Mouse (Mus musculus): ENCODE results near the gene Rnf25. TPM values are rescaled to one million over a fixed set of nuclear protein-coding genes. Genes with fewer than 3 reads are reported as not detected.

Gene Rnf25
- polyA plus RNA-seq, 1 experiment from 2014 or later = 9.2 TPM

DNA sequence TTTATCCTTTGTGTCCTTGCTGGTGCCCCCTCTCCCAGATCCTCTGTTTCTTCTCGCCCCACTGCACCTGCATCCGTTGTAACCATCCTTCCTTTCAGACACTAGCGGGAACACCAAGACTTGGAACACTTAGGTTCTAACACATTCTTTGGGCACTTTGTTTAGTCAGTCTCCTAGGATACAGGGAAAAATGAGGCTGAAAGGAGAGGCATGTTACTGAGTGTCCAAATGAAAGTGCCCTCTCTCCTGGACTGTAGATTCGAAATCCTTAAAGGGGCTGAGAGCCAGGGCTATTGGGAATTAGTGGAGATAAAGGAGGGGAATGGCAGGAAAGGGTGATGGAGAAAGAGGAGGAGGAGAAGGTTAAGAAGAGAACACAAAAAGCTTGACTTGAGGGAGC is 57.0 kb downstream of the Rnf25 start, which contains the start of gene Usp37:
Gene Usp37, minus strand, starts transcription at position 101 of the 400 bp plus-strand sequence.
- DNase-seq (ENCODE audit: low spot score) (no peak), ATAC-seq (ENCODE audit: low FRiP score) (no peak)
- Histone ChIP-seq H3K4me2 (replicated peaks; ENCODE audit: low read depth, low read length) (no peak within 1 kb of the TSS), H3K4me1 (replicated peaks; ENCODE audit: control insufficient read depth, insufficient read depth, low read length) (peaks cover 2% of the 10 kb centered on the region; the same call in 1 of the 2 replicates), H3K36me3 (ENCODE audit: control insufficient read depth, insufficient read depth, low read length) (no peaks in the 10 kb centered on the region), H3K4me3 (ENCODE audit: low read depth, low read length) (no peak within 1 kb of the TSS), H3K27me3 (ENCODE audit: control insufficient read depth, insufficient read depth, low read length) (no peaks in the 10 kb centered on the region), H3K27ac (ENCODE audit: low read depth, low read length) (no peak within 1 kb of the TSS), H3K9ac (ENCODE audit: low read depth, low read length) (no peak within 1 kb of the TSS), H3K9me3 (ENCODE audit: control insufficient read depth, low read length) (no peaks in the 10 kb centered on the region)
- 45% methylated on average over 4 of the region's 4 CpGs for WGBS

Other genes starting within 250 kb of the Rnf25 start
- gene Catip, start 239.3 kb downstream of the Rnf25 start, polyA plus RNA-seq (2014; fragmentation: Nextera tagmentation; extraction: Ambion mirVana) = 1.1 TPM in 2 replicates
- gene Slc11a1, start 226.2 kb downstream of the Rnf25 start, polyA plus RNA-seq (2014; fragmentation: Nextera tagmentation; extraction: Ambion mirVana) = 1.3 and 1.4 TPM in 2 replicates
- 36.3 and 42.0 TPM in 2 replicates for gene Ctdsp1, start 209.9 kb downstream of the Rnf25 start, polyA plus RNA-seq (2014; fragmentation: Nextera tagmentation; extraction: Ambion mirVana)
- 0.11 and 0.13 TPM in 2 replicates for gene Vil1, start 192.0 kb downstream of the Rnf25 start, polyA plus RNA-seq (2014; fragmentation: Nextera tagmentation; extraction: Ambion mirVana)
- gene Cnot9, start 95.3 kb downstream of the Rnf25 start, polyA plus RNA-seq (2014; fragmentation: Nextera tagmentation; extraction: Ambion mirVana) = 88.0 and 91.7 TPM in 2 replicates
- 0.49 and 1.0 TPM in 2 replicates for gene Plcd4, start 58.5 kb downstream of the Rnf25 start, polyA plus RNA-seq (2014; fragmentation: Nextera tagmentation; extraction: Ambion mirVana)
- gene Usp37, start 57.1 kb downstream of the Rnf25 start, polyA plus RNA-seq (2014; fragmentation: Nextera tagmentation; extraction: Ambion mirVana) = 42.3 and 45.8 TPM in 2 replicates
- 8.5 and 9.0 TPM in 2 replicates for gene Zfp142, start 13.2 kb downstream of the Rnf25 start, polyA plus RNA-seq (2014; fragmentation: Nextera tagmentation; extraction: Ambion mirVana)
- gene Bcs1l, start 13.1 kb downstream of the Rnf25 start, polyA plus RNA-seq (2014; fragmentation: Nextera tagmentation; extraction: Ambion mirVana) = 19.8 and 20.8 TPM in 2 replicates
- 20.6 and 23.9 TPM in 2 replicates for gene Stk36, start within 50 bp of the Rnf25 start, polyA plus RNA-seq (2014; fragmentation: Nextera tagmentation; extraction: Ambion mirVana)
- gene Ttll4, start 60.3 kb upstream of the Rnf25 start, polyA plus RNA-seq (2014; fragmentation: Nextera tagmentation; extraction: Ambion mirVana) = 25.6 and 38.0 TPM in 2 replicates
- 6.4 TPM in 2 replicates for gene Cyp27a1, start 112.2 kb upstream of the Rnf25 start, polyA plus RNA-seq (2014; fragmentation: Nextera tagmentation; extraction: Ambion mirVana)
- gene Prkag3, start 147.8 kb upstream of the Rnf25 start, polyA plus RNA-seq (2014; fragmentation: Nextera tagmentation; extraction: Ambion mirVana) = 0.22 TPM in 1 of 2 replicates, not detected in the other
- 6.7 and 10.0 TPM in 2 replicates for gene Wnt6, start 170.5 kb upstream of the Rnf25 start, polyA plus RNA-seq (2014; fragmentation: Nextera tagmentation; extraction: Ambion mirVana)
- gene Wnt10a, start 190.1 kb upstream of the Rnf25 start, polyA plus RNA-seq (2014; fragmentation: Nextera tagmentation; extraction: Ambion mirVana) = 1.6 and 2.0 TPM in 2 replicates